Mouse (Mus musculus): ENCODE data around the gene Spata33.

DNA sequence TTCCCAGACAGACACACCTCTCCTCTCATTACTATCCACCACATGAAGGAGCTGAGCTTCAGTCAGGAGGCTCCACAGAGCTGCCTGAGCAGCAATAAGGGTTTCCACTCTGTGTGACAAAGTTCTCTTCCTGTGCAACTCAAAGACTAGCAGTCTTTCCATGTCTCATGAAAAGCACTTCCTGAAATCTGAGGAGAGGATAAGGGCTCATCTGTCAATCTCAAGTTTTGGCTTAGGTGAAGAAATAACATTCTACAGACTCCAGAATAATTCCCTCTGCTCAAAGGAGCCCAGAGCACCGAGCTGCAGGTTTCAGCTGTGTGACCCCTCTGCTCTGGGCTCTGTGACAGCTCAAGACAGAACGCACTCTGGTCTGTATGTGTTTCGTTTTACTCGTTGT lies 40.3 kb downstream of the Spata33 start:
- TF ChIP-seq CTCF (IDR thresholded peaks at IDR 0.05; ENCODE audit: low read depth) (no peak), EP300 (optimal IDR thresholded peaks at IDR 0.05) (no peak)
